Mouse (Mus musculus) thymus, adult 2 months (tissue): ENCODE measurements around the gene Tctex1d2. TPM values are rescaled to one million over a fixed set of nuclear protein-coding genes. Genes with fewer than 3 reads are reported as not detected.
A peak's percentile ranks its signal among the peaks of the same experiment; 100 is the strongest.

ENCODE experiments used
- DNase-seq: peaks from one replicate; pipeline ENCODE4 v3.0.0; 2021
- H3K27ac ChIP-seq: fragments of 200-500 bp; 2 replicates; pipeline ENCODE4 v1.5.1; 2012; ENCODE audit warnings: low read length, control low read depth; ENCODE audit not compliant: control insufficient read depth, insufficient read depth
- H3K27me3 ChIP-seq: fragments of 200-500 bp; 2 replicates; pipeline ENCODE4 v1.6.1; 2012; ENCODE audit warnings: mild to moderate bottlenecking, low read length, moderate library complexity, mixed read lengths; ENCODE audit not compliant: control insufficient read depth, insufficient read depth
- H3K36me3 ChIP-seq: fragments of 200-500 bp; 2 replicates; pipeline ENCODE4 v1.6.1; 2012; ENCODE audit warnings: mild to moderate bottlenecking, low read length, moderate library complexity; ENCODE audit not compliant: control insufficient read depth, insufficient read depth
- H3K4me1 ChIP-seq: fragments of 200-500 bp; replicated peaks from 2 replicates; pipeline ENCODE4 v1.6.1; 2012; ENCODE audit warnings: low read length; ENCODE audit not compliant: control insufficient read depth, insufficient read depth
- H3K4me3 ChIP-seq: fragments of 200-500 bp; 2 replicates; pipeline ENCODE4 v1.5.1; 2012; ENCODE audit warnings: mild to moderate bottlenecking, low read length, control low read depth, moderate library complexity; ENCODE audit not compliant: control insufficient read depth, insufficient read depth
- CTCF ChIP-seq: fragments of 200-500 bp; IDR thresholded peaks from 2 replicates; pipeline ENCODE4 v1.5.1; 2012; ENCODE audit warnings: mild to moderate bottlenecking, control low read depth, low read length, moderate library complexity, borderline replicate concordance; ENCODE audit not compliant: control insufficient read depth, poor library complexity, insufficient read depth; ENCODE audit errors: extremely low read depth
- POLR2A ChIP-seq: fragments of 200-500 bp; IDR thresholded peaks from 2 replicates; pipeline ENCODE4 v1.6.1; 2012; ENCODE audit warnings: mild to moderate bottlenecking, low read length, control low read depth, moderate library complexity; ENCODE audit not compliant: control insufficient read depth, poor library complexity, insufficient read depth; ENCODE audit errors: extremely low read depth
- WGBS: fragments of 180-500 bp; shearing (Covaris S2); methylation state at CpG from one replicate; pipeline ENCODE4 v1.1.7; 2018; 5-methylcytosine and 5-hydroxymethylcytosine counted together
- polyA plus RNA-seq: library from polyadenylated mRNA; depleted of rRNA; stranded (reverse); fragments of >200 nt; gene quantifications from 2 replicates; pipeline ENCODE4 v1.2.3, GENCODE M21; 2012

Gene Tctex1d2
- polyA plus RNA-seq, 1 experiment: 3.8 TPM

GRCm38 (mm10) chr16:32457589-32458386 is 38.3 kb downstream of the Tctex1d2 start:
- WGBS: 77% methylated on average over 10 of the region's 10 CpGs
- DNase-seq: peak; percentile 57
- Histone ChIP-seq H3K4me1 (no peaks in the 10 kb centered on the region), H3K27ac (no peak overlapping the region), H3K27me3 (no peaks in the 10 kb centered on the region), H3K36me3 (0 out of 2 replicates have a peak, but pooled peaks cover 3% of the 10 kb centered on the region), H3K4me3 (no peak overlapping the region)
- no peak for TF ChIP-seq CTCF
- no peak for TF ChIP-seq POLR2A

DNA sequence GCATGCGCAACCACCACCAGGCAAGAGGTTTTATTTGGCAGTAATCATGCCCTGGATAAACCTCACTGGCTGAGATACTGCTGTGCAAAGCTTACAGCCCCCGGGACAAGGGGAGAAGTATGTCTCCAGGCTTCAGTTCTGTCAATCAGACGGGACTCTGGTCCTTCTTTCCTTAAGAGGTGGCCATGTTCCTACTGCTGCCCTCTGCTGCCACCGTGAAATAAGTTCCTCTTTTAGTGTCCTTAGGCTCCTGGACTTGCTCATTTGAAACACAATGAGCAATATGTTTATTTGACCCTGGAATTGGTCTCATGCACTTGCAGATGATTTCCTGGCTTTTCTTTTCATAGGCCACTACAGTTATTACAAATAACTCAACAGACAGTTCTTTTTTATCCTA is 41.0 kb downstream of the Tctex1d2 start:
- 57% methylated on average over 4 of the region's 4 CpGs for WGBS
- Histone ChIP-seq H3K4me3 (no peak overlapping the region), H3K36me3 (0 out of 2 replicates have a peak, but pooled peaks cover 12% of the 10 kb centered on the region), H3K27ac (no peak overlapping the region), H3K4me1 (peaks cover 2% of the 10 kb centered on the region; the same call in 1 of the 2 replicates), H3K27me3 (no peaks in the 10 kb centered on the region)
- no peak for TF ChIP-seq POLR2A
- no peak for TF ChIP-seq CTCF
- no peak for DNase-seq

- Histone ChIP-seq H3K27me3 (no peaks in the 10 kb centered on the region), H3K36me3 (0 out of 2 replicates have a peak, but pooled peaks cover 9% of the 10 kb centered on the region), H3K27ac (no peak overlapping the region), H3K4me1 (peaks cover 3% of the 10 kb centered on the region; the same call in 1 of the 2 replicates), H3K4me3 (no peak overlapping the region)
- no peak for DNase-seq
- TF ChIP-seq POLR2A (no peak), CTCF (no peak)
- WGBS: 97% methylated on average over 5 of the region's 5 CpGs
Measured at GRCm38 (mm10) chr16:32461713-32462112, 42.2 kb downstream of the Tctex1d2 start.

DNA sequence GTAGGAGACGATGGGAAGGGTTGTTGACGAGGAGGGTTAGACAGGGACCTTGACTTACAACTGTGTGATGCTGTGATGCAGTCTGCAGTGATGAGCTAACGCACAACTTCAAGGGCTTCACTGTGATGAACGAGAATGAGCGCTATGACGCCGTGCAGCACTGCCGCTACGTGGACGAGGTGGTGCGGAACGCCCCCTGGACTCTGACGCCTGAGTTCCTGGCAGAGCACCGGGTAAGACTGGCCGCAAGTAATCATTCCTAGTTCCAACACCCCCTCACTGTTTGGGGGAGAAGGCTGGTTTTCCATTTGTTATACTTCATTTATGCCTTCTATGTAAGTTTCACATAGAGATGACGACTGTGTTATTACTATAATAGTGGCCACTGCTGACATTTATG is 43.4 kb downstream of the Tctex1d2 start:
- H3K27ac ChIP-seq: no peak overlapping the region
- TF ChIP-seq CTCF (no peak), POLR2A (no peak)
- WGBS: 98% methylated on average over 16 of the region's 16 CpGs
- DNase-seq: no peak
- H3K27me3 ChIP-seq: no peaks in the 10 kb centered on the region
- peaks cover 3% of the 10 kb centered on the region; the same call in 1 of the 2 replicates for H3K4me1 ChIP-seq
- H3K36me3 ChIP-seq: 0 out of 2 replicates have a peak, but pooled peaks cover 9% of the 10 kb centered on the region
- H3K4me3 ChIP-seq: no peak overlapping the region

GRCm38 (mm10) chr16:32463426-32463825 is 43.9 kb downstream of the Tctex1d2 start:
- no peaks in the 10 kb centered on the region for H3K27me3 ChIP-seq
- peaks cover 3% of the 10 kb centered on the region; the same call in 1 of the 2 replicates for H3K4me1 ChIP-seq
- H3K4me3 ChIP-seq: no peak overlapping the region
- whole genome bisulfite sequencing: 93% methylated on average over 2 of the region's 2 CpGs
- H3K27ac ChIP-seq: no peak overlapping the region
- 0 out of 2 replicates have a peak, but pooled peaks cover 9% of the 10 kb centered on the region for H3K36me3 ChIP-seq
- no peak for DNase-seq
- TF ChIP-seq CTCF: no peak
- TF ChIP-seq POLR2A: no peak

- no peak overlapping the region for H3K4me3 ChIP-seq
- peaks cover 3% of the 10 kb centered on the region; the same call in 1 of the 2 replicates for H3K4me1 ChIP-seq
- H3K27ac ChIP-seq: no peak overlapping the region
- no peaks in the 10 kb centered on the region for H3K27me3 ChIP-seq
- TF ChIP-seq POLR2A (no peak), CTCF (no peak)
- WGBS: 0% methylated on average over 1 of the region's 1 CpGs
- DNase-seq: no peak
- H3K36me3 ChIP-seq: 0 out of 2 replicates have a peak, but pooled peaks cover 9% of the 10 kb centered on the region
Measured at GRCm38 (mm10) chr16:32464908-32465307, 45.4 kb downstream of the Tctex1d2 start.
